Mouse (Mus musculus) CH12.LX (cell line): ENCODE measurements around the gene Tbc1d16.
"Not testable (repeated sequence)": the region's sequence is repeated elsewhere in the genome, so short reads cannot be mapped to it uniquely, and the experiment has no call there.

Source experiments
- CTCF ChIP-seq, 2 experiments: IDR thresholded peaks in 1 of 2; conservative IDR thresholded peaks in 1 of 2; 2 replicates each; pipeline ENCODE4 v1.5.1; 2011 to 2012; ENCODE audit warnings: low read depth in 2 of 2, low read length in 2 of 2, improper control_type of control experiment in 1 of 2, inconsistent platforms in 1 of 2, mild to moderate bottlenecking in 1 of 2, moderate library complexity in 1 of 2
- HCFC1 ChIP-seq: IDR thresholded peaks from 2 replicates; pipeline ENCODE4 v1.6.1; 2012; ENCODE audit warnings: low read depth, mild to moderate bottlenecking, inconsistent platforms, low read length, improper control_type of control experiment
- MAFK ChIP-seq: IDR thresholded peaks from 2 replicates; pipeline ENCODE4 v1.6.1; 2011; ENCODE audit warnings: low read length, improper control_type of control experiment; ENCODE audit not compliant: insufficient replicate concordance
- RAD21 ChIP-seq: IDR thresholded peaks from 2 replicates; pipeline ENCODE4 v1.6.1; 2011; ENCODE audit warnings: low read depth, mild to moderate bottlenecking, low read length, improper control_type of control experiment, moderate library complexity
- USF1 ChIP-seq: IDR thresholded peaks from 2 replicates; pipeline ENCODE4 v1.6.1; 2014; ENCODE audit warnings: low read depth, mild to moderate bottlenecking, inconsistent platforms, low read length, improper control_type of control experiment

DNA sequence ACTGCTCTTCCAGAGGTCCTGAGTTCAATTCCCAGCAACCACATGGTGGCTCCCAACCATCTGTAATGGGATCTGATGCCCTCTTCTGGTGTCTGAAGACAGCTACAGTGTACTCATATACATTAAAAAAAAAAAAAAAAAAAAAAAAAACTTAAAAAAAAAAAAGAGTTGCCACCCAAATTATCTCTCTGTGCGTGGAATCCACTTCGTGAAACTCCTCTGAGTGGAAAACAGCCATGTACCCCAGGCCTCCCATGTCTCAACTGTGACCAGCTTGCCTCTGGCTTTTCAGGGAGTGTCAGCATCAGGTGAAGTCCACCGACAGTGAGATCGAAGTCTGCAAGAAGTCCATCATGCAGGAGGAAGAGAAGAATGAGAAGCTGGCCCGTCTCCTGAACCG lies 17.2 kb upstream of the Tbc1d16 start:
- not testable (repeated sequence) for TF ChIP-seq RAD21; MAFK; CTCF (conservative IDR thresholded peaks at IDR 0.05 in 1 of 2, IDR thresholded peaks at IDR 0.05 in 1 of 2; ENCODE audit: low read depth in 2 of 2, low read length in 2 of 2); HCFC1; USF1
